ENCODE assay signal across 14 mouse cellular contexts in genomic region chr7:63918771-63919768, GRCm38 (mm10). TPM values are rescaled to one million over a fixed set of nuclear protein-coding genes. Genes with fewer than 3 reads are reported as not detected.
A peak's percentile ranks its signal among the peaks of the same experiment; 100 is the strongest.
DNase-seq lines count a peak whose midpoint lies in the region; ATAC-seq and TF ChIP-seq lines count a peak whose summit lies in the region.
"Had no signal": no experiment of that assay in that cellular context is flagged by ENCODE, and none has a peak within 500 bp of the region (broad histone marks: within the 10 kb centered on the region; RNA-seq: fewer than 3 reads in every experiment).

No protein-coding gene starts in this region.

- no peak overlapping the region for H3K4me2 ChIP-seq in hindbrain, embryonic 12.5 days (replicated peaks)
- H3K4me2 ChIP-seq in hindbrain, postnatal 0 days (ENCODE audit: low read depth, low read length) = no peak overlapping the region
- H3K4me2 ChIP-seq: embryonic facial prominence, embryonic 13.5 days; heart, embryonic 13.5 days had no signal

- H3K27ac ChIP-seq in hindbrain, embryonic 12.5 days = 0 out of 2 replicates have a peak overlapping the region, but pooled peaks have one; percentile 5
- H3K27ac ChIP-seq in hindbrain, postnatal 0 days = no peak overlapping the region
- peak overlapping the region; percentile 6; the same call in 1 of the 2 replicates for H3K27ac ChIP-seq in bone marrow, adult 2 months (ENCODE audit: control insufficient read depth, insufficient read depth, low read depth, low read length, poor library complexity)
- H3K27ac ChIP-seq: embryonic facial prominence, embryonic 13.5 days; heart, embryonic 13.5 days had no signal

- no peak for ATAC-seq in hindbrain, embryonic 12.5 days (ENCODE audit: low FRiP score)
- ATAC-seq in hindbrain, postnatal 0 days = no peak
- ATAC-seq in megakaryocyte, adult 5-6 weeks (ENCODE audit: poor library complexity, severe bottlenecking) = peak; percentile 38
- no peak for ATAC-seq in erythroblast, adult 5-6 weeks (replicated peaks; ENCODE audit: low FRiP score, poor library complexity, severe bottlenecking)

- no peak overlapping the region for H3K9ac ChIP-seq in hindbrain, embryonic 12.5 days
- H3K9ac ChIP-seq in hindbrain, postnatal 0 days (replicated peaks; ENCODE audit: low read length) = no peak overlapping the region
- H3K9ac ChIP-seq: embryonic facial prominence, embryonic 13.5 days; heart, embryonic 13.5 days had no signal

- H3K36me3 ChIP-seq in hindbrain, embryonic 12.5 days = no peaks in the 10 kb centered on the region
- H3K36me3 ChIP-seq in hindbrain, postnatal 0 days (ENCODE audit: insufficient read depth, low read length) = no peaks in the 10 kb centered on the region
- peaks cover 45% of the 10 kb centered on the region for H3K36me3 ChIP-seq in E14TG2a.4 (ENCODE audit: insufficient read depth, low read length)
- H3K36me3 ChIP-seq: embryonic facial prominence, embryonic 13.5 days; heart, embryonic 13.5 days had no signal

- peaks cover 19% of the 10 kb centered on the region for H3K4me1 ChIP-seq in hindbrain, embryonic 12.5 days
- peaks cover 25% of the 10 kb centered on the region for H3K4me1 ChIP-seq in hindbrain, postnatal 0 days (ENCODE audit: insufficient read depth, low read length)
- H3K4me1 ChIP-seq in E14TG2a.4 (replicated peaks; ENCODE audit: low read depth, low read length) = peaks cover 97% of the 10 kb centered on the region
- H3K4me1 ChIP-seq in bone marrow, adult 2 months (ENCODE audit: control insufficient read depth, insufficient read depth, low read length) = peaks cover 31% of the 10 kb centered on the region

- no peak for TF ChIP-seq CTCF in hindbrain, postnatal 0 days (IDR thresholded peaks at IDR 0.05; ENCODE audit: low read depth)
- no peak for TF ChIP-seq CTCF in E14TG2a.4 (conservative IDR thresholded peaks at IDR 0.05; ENCODE audit: low read length)
- no peak for TF ChIP-seq CTCF in bone marrow, adult 2 months (IDR thresholded peaks at IDR 0.05; ENCODE audit: control insufficient read depth, insufficient read depth, low read length)

- no peak for DNase-seq in hindbrain, postnatal 0 days (ENCODE audit: low spot score)
- DNase-seq in retina, postnatal 1 day = no peak
- DNase-seq: cerebellum, postnatal 25 days; layer of hippocampus, postnatal 36 days; thymus, postnatal 14 days had no signal

- 95% methylated on average over 12 of the region's 12 CpGs for WGBS in hindbrain, embryonic 12.5 days
- WGBS in hindbrain, postnatal 0 days = 82% methylated on average over 12 of the region's 12 CpGs
- 61% methylated on average over 12 of the region's 12 CpGs for WGBS in bone marrow, adult 2 months

- no peak for TF ChIP-seq POLR2A in bone marrow, adult 2 months (IDR thresholded peaks at IDR 0.05; ENCODE audit: borderline replicate concordance, control insufficient read depth, low read depth, low read length)

- H3K9me3 ChIP-seq in hindbrain, embryonic 12.5 days (replicated peaks) = no peaks in the 10 kb centered on the region
- H3K9me3 ChIP-seq in hindbrain, postnatal 0 days (ENCODE audit: low read length) = no peaks in the 10 kb centered on the region
- H3K9me3 ChIP-seq in E14TG2a.4 (ENCODE audit: low read length) = no peaks in the 10 kb centered on the region
- H3K9me3 ChIP-seq: embryonic facial prominence, embryonic 13.5 days; heart, embryonic 13.5 days had no signal

- H3K4me3 ChIP-seq in hindbrain, embryonic 12.5 days = no peak overlapping the region
- H3K4me3 ChIP-seq in hindbrain, postnatal 0 days (ENCODE audit: low read length) = no peak overlapping the region
- H3K4me3 ChIP-seq in E14TG2a.4 (replicated peaks; ENCODE audit: low read length) = peak overlapping the region; percentile 55
- no peak overlapping the region for H3K4me3 ChIP-seq in bone marrow, adult 2 months (replicated peaks; ENCODE audit: control insufficient read depth, low read depth, low read length)
- H3K4me3 ChIP-seq: embryonic facial prominence, embryonic 13.5 days; heart, embryonic 13.5 days had no signal

- H3K27me3 ChIP-seq in hindbrain, embryonic 12.5 days = no peaks in the 10 kb centered on the region
- H3K27me3 ChIP-seq in hindbrain, postnatal 0 days (ENCODE audit: insufficient read depth, low read length) = no peaks in the 10 kb centered on the region
- H3K27me3 ChIP-seq in E14TG2a.4 (ENCODE audit: insufficient read depth, low read length) = no peaks in the 10 kb centered on the region
- H3K27me3 ChIP-seq: embryonic facial prominence, embryonic 13.5 days; heart, embryonic 13.5 days had no signal

RNA-seq across cellular contexts. Expression of gene E030018B13Rik, which starts 2.4 kb away (rescaled TPM):
- polyA plus RNA-seq in hindbrain, embryonic 12.5 days (2016; fragmentation: Nextera tagmentation; extraction: Ambion mirVana) = 0.21 TPM in 1 of 2 replicates, not detected in the other
- total RNA-seq in hindbrain, postnatal 0 days (2014; rRNA removed) = not detected in 2 replicates
- not detected in 2 replicates for polyA plus RNA-seq in hindbrain, postnatal 0 days (2015; fragmentation: Nextera tagmentation; extraction: Ambion mirVana)
- polyA plus RNA-seq in bone marrow, adult 2 months (2011; ENCODE audit: insufficient read depth, insufficient read length, low replicate concordance, missing spikeins) = not detected in 2 replicates
- total RNA-seq in megakaryocyte, adult 5-6 weeks (2015) = not detected in 2 replicates
- total RNA-seq in megakaryocyte, adult 5-6 weeks (2017) = not detected in 2 replicates
- total RNA-seq in erythroblast, adult 5-6 weeks (2015; ENCODE audit: low replicate concordance) = not detected in 2 replicates
- not detected in 2 replicates for total RNA-seq in erythroblast, adult 5-6 weeks (2017; ENCODE audit: low replicate concordance)
- total RNA-seq: layer of hippocampus, postnatal 36 days; midbrain, postnatal 0 days had no signal
- polyA plus RNA-seq: embryonic facial prominence, embryonic 13.5 days; heart, embryonic 13.5 days; limb, embryonic 14.5 days; midbrain, postnatal 0 days had no signal

RNA-seq across cellular contexts. Expression of gene Klf13, which starts 19.6 kb away (rescaled TPM):
- 28.1 and 30.1 TPM in 2 replicates for polyA plus RNA-seq in hindbrain, embryonic 12.5 days (2016; fragmentation: Nextera tagmentation; extraction: Ambion mirVana)
- 30.7 and 34.0 TPM in 2 replicates for total RNA-seq in hindbrain, postnatal 0 days (2014; rRNA removed)
- 26.9 and 28.0 TPM in 2 replicates for polyA plus RNA-seq in hindbrain, postnatal 0 days (2015; fragmentation: Nextera tagmentation; extraction: Ambion mirVana)
- polyA plus RNA-seq in bone marrow, adult 2 months (2011; ENCODE audit: insufficient read depth, insufficient read length, low replicate concordance, missing spikeins) = 38.0 and 58.7 TPM in 2 replicates
- total RNA-seq in megakaryocyte, adult 5-6 weeks (2015) = 108 and 122 TPM in 2 replicates
- total RNA-seq in megakaryocyte, adult 5-6 weeks (2017) = 61.7 and 64.4 TPM in 2 replicates
- total RNA-seq in erythroblast, adult 5-6 weeks (2015; ENCODE audit: low replicate concordance) = 29.4 and 32.6 TPM in 2 replicates
- 16.7 and 36.9 TPM in 2 replicates for total RNA-seq in erythroblast, adult 5-6 weeks (2017; ENCODE audit: low replicate concordance)
